Mouse (Mus musculus): Measurements from ENCODE around the gene Gpank1. TPM values are rescaled to one million over a fixed set of nuclear protein-coding genes. Genes with fewer than 3 reads are reported as not detected.

Gpank1 gene
- total RNA-seq, 2 experiments from 2014 or later, result 14.2 to 14.4 TPM

GRCm38 (mm10) chr17:35128996-35129395 lies 7.7 kb downstream of the Gpank1 start:
- no peak for DNase-seq (ENCODE audit: extremely low spot score in 1 of 2, low spot score in 1 of 2)

GRCm38 (mm10) chr17:35131038-35131437 lies 9.8 kb downstream of the Gpank1 start:
- no peak for DNase-seq (ENCODE audit: extremely low spot score in 1 of 2, low spot score in 1 of 2)

GRCm38 (mm10) chr17:35131500-35132173 lies 10.4 kb downstream of the Gpank1 start, which contains the start of gene Apom:
TSS of gene Apom (minus strand) at chr17:35132050.
- no peak for DNase-seq (ENCODE audit: extremely low spot score in 1 of 2, low spot score in 1 of 2)

- DNase-seq (ENCODE audit: extremely low spot score in 1 of 2, low spot score in 1 of 2), result no peak
These were observed 10.9 kb downstream of the Gpank1 start for GRCm38 (mm10) chr17:35132174-35132560.

- no peak for DNase-seq (ENCODE audit: extremely low spot score in 1 of 2, low spot score in 1 of 2)
These were observed 12.3 kb downstream of the Gpank1 start for GRCm38 (mm10) chr17:35133517-35133916.

- DNase-seq (ENCODE audit: extremely low spot score in 1 of 2, low spot score in 1 of 2), result peak; percentile 87 to 98
These were observed 13.7 kb downstream of the Gpank1 start, which contains the start of gene Bag6 for GRCm38 (mm10) chr17:35134801-35135590. TSS of gene Bag6 (plus strand) at chr17:35135178.

GRCm38 (mm10) chr17:35135591-35136320 lies 14.5 kb downstream of the Gpank1 start:
- no peak for DNase-seq (ENCODE audit: extremely low spot score in 1 of 2, low spot score in 1 of 2)

GRCm38 (mm10) chr17:35139269-35139668 lies 18.0 kb downstream of the Gpank1 start:
- no peak for DNase-seq (ENCODE audit: extremely low spot score in 1 of 2, low spot score in 1 of 2)

- no peak for DNase-seq (ENCODE audit: extremely low spot score in 1 of 2, low spot score in 1 of 2)
These were observed 19.3 kb downstream of the Gpank1 start for GRCm38 (mm10) chr17:35140490-35140996.

GRCm38 (mm10) chr17:35141971-35142370 lies 20.7 kb downstream of the Gpank1 start:
- no peak for DNase-seq (ENCODE audit: extremely low spot score in 1 of 2, low spot score in 1 of 2)

GRCm38 (mm10) chr17:35146139-35146538 lies 24.9 kb downstream of the Gpank1 start:
- no peak for DNase-seq (ENCODE audit: extremely low spot score in 1 of 2, low spot score in 1 of 2)

GRCm38 (mm10) chr17:35147348-35147747 lies 26.1 kb downstream of the Gpank1 start:
- DNase-seq (ENCODE audit: extremely low spot score in 1 of 2, low spot score in 1 of 2), result no peak

GRCm38 (mm10) chr17:35147922-35148639 lies 26.8 kb downstream of the Gpank1 start:
- no peak for DNase-seq (ENCODE audit: extremely low spot score in 1 of 2, low spot score in 1 of 2)

GRCm38 (mm10) chr17:35152121-35152520 lies 30.9 kb downstream of the Gpank1 start:
- no peak for DNase-seq (ENCODE audit: extremely low spot score in 1 of 2, low spot score in 1 of 2)

GRCm38 (mm10) chr17:35153077-35153476 lies 31.8 kb downstream of the Gpank1 start:
- no peak for DNase-seq (ENCODE audit: extremely low spot score in 1 of 2, low spot score in 1 of 2)

- DNase-seq (ENCODE audit: extremely low spot score in 1 of 2, low spot score in 1 of 2), result no peak
These were observed 32.7 kb downstream of the Gpank1 start for GRCm38 (mm10) chr17:35153931-35154330.

GRCm38 (mm10) chr17:35154616-35155015 lies 33.4 kb downstream of the Gpank1 start:
- DNase-seq (ENCODE audit: extremely low spot score in 1 of 2, low spot score in 1 of 2), result no peak

- no peak for DNase-seq (ENCODE audit: extremely low spot score in 1 of 2, low spot score in 1 of 2)
These were observed 34.2 kb downstream of the Gpank1 start for GRCm38 (mm10) chr17:35155451-35155850.

GRCm38 (mm10) chr17:35156461-35157200 lies 35.4 kb downstream of the Gpank1 start:
- DNase-seq (ENCODE audit: extremely low spot score in 1 of 2, low spot score in 1 of 2), result no peak

Data from layer of hippocampus, postnatal 25 days (tissue).